31 mouse cellular contexts compared by ENCODE assay signal in the genomic region with DNA sequence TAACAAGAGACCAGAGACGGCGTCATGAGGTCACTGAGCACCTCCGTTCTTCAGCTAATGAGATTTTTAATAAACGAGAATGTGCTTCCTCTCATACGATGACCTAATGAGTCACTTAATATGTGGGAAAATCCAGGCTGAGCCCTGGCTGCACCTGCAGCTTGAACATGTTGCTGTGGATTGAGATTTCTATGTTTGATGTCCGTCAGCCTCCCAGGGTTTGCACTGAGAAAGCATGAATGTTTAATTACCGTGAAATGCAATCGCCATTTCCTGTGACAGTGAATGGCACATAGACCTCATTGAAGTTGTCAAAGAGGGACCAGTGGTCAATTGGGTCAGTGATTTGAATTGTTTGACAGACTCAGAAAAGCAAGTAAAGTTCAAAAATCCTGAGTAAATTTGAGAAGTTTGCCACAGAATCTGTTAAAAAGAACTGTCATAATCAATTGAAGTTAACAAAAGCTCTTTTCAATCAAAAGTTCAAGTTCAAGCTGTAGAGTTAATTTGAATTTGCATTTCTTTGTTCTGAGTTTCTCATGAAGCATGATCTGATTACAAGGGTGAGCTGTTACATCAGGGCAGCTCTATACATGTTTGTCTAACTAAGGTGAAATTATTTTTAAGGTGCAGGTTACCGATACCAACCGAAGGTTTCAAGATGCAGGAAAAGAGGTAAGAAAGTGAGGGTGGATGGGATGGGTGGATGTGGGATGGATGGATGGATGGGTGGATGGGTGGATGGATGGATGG. TPM values are rescaled to one million over a fixed set of nuclear protein-coding genes. Genes with fewer than 3 reads are reported as not detected.
A peak's percentile ranks its signal among the peaks of the same experiment; 100 is the strongest.
DNase-seq lines count a peak whose midpoint lies in the region; ATAC-seq lines count a peak whose summit lies in the region.
"Had no signal": no experiment of that assay in that cellular context is flagged by ENCODE, and none has a peak within 500 bp of the region (broad histone marks: within the 10 kb centered on the region; RNA-seq: fewer than 3 reads in every experiment).

No protein-coding gene starts in this region.

- 40% methylated on average over 10 of the region's 10 CpGs for WGBS in forebrain, embryonic 12.5 days
- 64% methylated on average over 10 of the region's 10 CpGs for WGBS in forebrain, embryonic 10.5 days
- WGBS in midbrain, embryonic 13.5 days: 42% methylated on average over 10 of the region's 10 CpGs
- WGBS in midbrain, embryonic 15.5 days: 44% methylated on average over 10 of the region's 10 CpGs
- WGBS in forebrain, embryonic 14.5 days: 21% methylated on average over 10 of the region's 10 CpGs

- DNase-seq in forebrain, embryonic 10.5 days (ENCODE audit: extremely low spot score, low spot score): no peak
- peak; percentile 60 for DNase-seq in forebrain, embryonic 14.5 days (ENCODE audit: low spot score)
- no peak for DNase-seq in gastrocnemius, adult 18-20 months (ENCODE audit: low spot score)
- DNase-seq: adrenal gland, adult 2 months; adrenal gland, postnatal 36 days; cerebellum, adult 8-10 months; cerebellum, postnatal 25 days; embryo, embryonic 11 days; heart, postnatal 10 days; kidney, adult 11 months; kidney, postnatal 14 days; layer of hippocampus, adult 9-11 months; liver, embryonic 13.5 days; lung, adult 18-20 months; lung, postnatal 4 days; thymus, postnatal 4 days had no signal

- H3K4me2 ChIP-seq in forebrain, embryonic 12.5 days: no peak overlapping the region
- H3K4me2 ChIP-seq in midbrain, embryonic 13.5 days (replicated peaks): no peak overlapping the region
- H3K4me2 ChIP-seq in midbrain, embryonic 15.5 days: no peak overlapping the region
- H3K4me2 ChIP-seq in forebrain, embryonic 14.5 days (ENCODE audit: low read length): no peak overlapping the region
- H3K4me2 ChIP-seq: embryonic facial prominence, embryonic 13.5 days; heart, embryonic 13.5 days; hindbrain, embryonic 15.5 days; limb, embryonic 15.5 days; liver, embryonic 13.5 days had no signal

- no peaks in the 10 kb centered on the region for H3K36me3 ChIP-seq in forebrain, embryonic 12.5 days (replicated peaks)
- H3K36me3 ChIP-seq in forebrain, embryonic 10.5 days (replicated peaks): no peaks in the 10 kb centered on the region
- no peaks in the 10 kb centered on the region for H3K36me3 ChIP-seq in midbrain, embryonic 13.5 days
- H3K36me3 ChIP-seq in midbrain, embryonic 15.5 days (replicated peaks): no peaks in the 10 kb centered on the region
- H3K36me3 ChIP-seq in forebrain, embryonic 14.5 days (ENCODE audit: control insufficient read depth, insufficient read depth, low read length): no peaks in the 10 kb centered on the region
- H3K36me3 ChIP-seq: embryonic facial prominence, embryonic 13.5 days; hindbrain, embryonic 10.5 days; limb, embryonic 10.5 days; limb, embryonic 15.5 days had no signal

- peaks cover 4% of the 10 kb centered on the region for H3K4me1 ChIP-seq in forebrain, embryonic 12.5 days
- H3K4me1 ChIP-seq in forebrain, embryonic 10.5 days: peaks cover 19% of the 10 kb centered on the region
- H3K4me1 ChIP-seq in midbrain, embryonic 13.5 days (replicated peaks): no peaks in the 10 kb centered on the region; the same call in 1 of the 2 replicates
- H3K4me1 ChIP-seq in midbrain, embryonic 15.5 days: 0 out of 2 replicates have a peak, but pooled peaks cover 2% of the 10 kb centered on the region
- 0 out of 2 replicates have a peak, but pooled peaks cover 5% of the 10 kb centered on the region for H3K4me1 ChIP-seq in forebrain, embryonic 14.5 days (ENCODE audit: control insufficient read depth, insufficient read depth, low read length)
- H3K4me1 ChIP-seq: embryonic facial prominence, embryonic 13.5 days; hindbrain, embryonic 15.5 days; limb, embryonic 10.5 days; limb, embryonic 15.5 days had no signal

- H3K9ac ChIP-seq in forebrain, embryonic 12.5 days: no peak overlapping the region
- H3K9ac ChIP-seq in midbrain, embryonic 13.5 days (replicated peaks): no peak overlapping the region
- no peak overlapping the region for H3K9ac ChIP-seq in midbrain, embryonic 15.5 days
- H3K9ac ChIP-seq in forebrain, embryonic 14.5 days (ENCODE audit: low read length): no peak overlapping the region
- H3K9ac ChIP-seq: embryonic facial prominence, embryonic 13.5 days; heart, embryonic 13.5 days; hindbrain, embryonic 15.5 days; limb, embryonic 15.5 days; liver, embryonic 13.5 days had no signal

- ATAC-seq in forebrain, embryonic 12.5 days (ENCODE audit: low FRiP score): peak; percentile 59
- ATAC-seq in midbrain, embryonic 13.5 days: 0 out of 2 replicates have a peak, but pooled peaks have one; percentile 40
- ATAC-seq in midbrain, embryonic 15.5 days (replicated peaks): no peak
- ATAC-seq in forebrain, embryonic 14.5 days: peak; percentile 65
- ATAC-seq in cerebellum, adult (ENCODE audit: insufficient number of reproducible peaks, low FRiP score, low TSS enrichment): no peak
- ATAC-seq: CD4-positive, CD25-positive, alpha-beta regulatory T cell, adult 4 months; inflammation-experienced regulatory T-cells, adult 6 months; lung, postnatal 0 days had no signal

- peaks cover 13% of the 10 kb centered on the region; the same call in 1 of the 2 replicates for H3K27me3 ChIP-seq in forebrain, embryonic 12.5 days
- peaks cover 30% of the 10 kb centered on the region for H3K27me3 ChIP-seq in forebrain, embryonic 10.5 days (ENCODE audit: poor library complexity, severe bottlenecking)
- 0 out of 2 replicates have a peak, but pooled peaks cover 6% of the 10 kb centered on the region for H3K27me3 ChIP-seq in midbrain, embryonic 13.5 days
- H3K27me3 ChIP-seq in midbrain, embryonic 15.5 days (replicated peaks): no peaks in the 10 kb centered on the region
- H3K27me3 ChIP-seq in forebrain, embryonic 14.5 days (replicated peaks; ENCODE audit: control insufficient read depth, insufficient read depth, low read length): no peaks in the 10 kb centered on the region
- H3K27me3 ChIP-seq: embryonic facial prominence, embryonic 13.5 days; heart, embryonic 13.5 days; hindbrain, embryonic 15.5 days; limb, embryonic 15.5 days; liver, embryonic 13.5 days; megakaryocyte, embryonic 14.5 days had no signal

- no peak overlapping the region for H3K4me3 ChIP-seq in forebrain, embryonic 12.5 days (replicated peaks)
- H3K4me3 ChIP-seq in forebrain, embryonic 10.5 days: no peak overlapping the region
- no peak overlapping the region for H3K4me3 ChIP-seq in midbrain, embryonic 13.5 days (replicated peaks)
- no peak overlapping the region for H3K4me3 ChIP-seq in midbrain, embryonic 15.5 days
- no peak overlapping the region for H3K4me3 ChIP-seq in forebrain, embryonic 14.5 days (ENCODE audit: low read depth, low read length)
- H3K4me3 ChIP-seq: embryonic facial prominence, embryonic 13.5 days; erythroblast, embryonic 14.5 days; heart, embryonic 13.5 days; hindbrain, embryonic 10.5 days; hindbrain, embryonic 15.5 days; limb, embryonic 10.5 days; limb, embryonic 15.5 days; liver, embryonic 13.5 days; megakaryocyte, embryonic 14.5 days had no signal

- H3K9me3 ChIP-seq in forebrain, embryonic 12.5 days: no peaks in the 10 kb centered on the region
- H3K9me3 ChIP-seq in forebrain, embryonic 10.5 days: no peaks in the 10 kb centered on the region
- no peaks in the 10 kb centered on the region for H3K9me3 ChIP-seq in midbrain, embryonic 13.5 days
- H3K9me3 ChIP-seq in midbrain, embryonic 15.5 days: no peaks in the 10 kb centered on the region
- no peaks in the 10 kb centered on the region for H3K9me3 ChIP-seq in forebrain, embryonic 14.5 days (replicated peaks; ENCODE audit: control insufficient read depth, low read length)
- H3K9me3 ChIP-seq: embryonic facial prominence, embryonic 13.5 days; heart, embryonic 13.5 days; hindbrain, embryonic 10.5 days; hindbrain, embryonic 15.5 days; limb, embryonic 10.5 days; limb, embryonic 15.5 days; liver, embryonic 13.5 days; megakaryocyte, embryonic 14.5 days had no signal

- no peak overlapping the region for H3K27ac ChIP-seq in forebrain, embryonic 12.5 days
- no peak overlapping the region for H3K27ac ChIP-seq in forebrain, embryonic 10.5 days
- H3K27ac ChIP-seq in midbrain, embryonic 13.5 days: no peak overlapping the region
- H3K27ac ChIP-seq in midbrain, embryonic 15.5 days: no peak overlapping the region
- H3K27ac ChIP-seq in forebrain, embryonic 14.5 days (ENCODE audit: low read depth, low read length): no peak overlapping the region
- H3K27ac ChIP-seq: embryonic facial prominence, embryonic 13.5 days; heart, embryonic 13.5 days; hindbrain, embryonic 10.5 days; hindbrain, embryonic 15.5 days; limb, embryonic 10.5 days; limb, embryonic 15.5 days; liver, embryonic 13.5 days had no signal

RNA-seq across cellular contexts. Expression of a gene that starts 20.9 kb away (rescaled TPM):
- polyA plus RNA-seq in forebrain, embryonic 12.5 days (2016; fragmentation: Nextera tagmentation; extraction: Ambion mirVana): 9.7 and 11.4 TPM in 2 replicates
- polyA plus RNA-seq in forebrain, embryonic 10.5 days (2016; fragmentation: Nextera tagmentation; extraction: Ambion mirVana): 9.3 and 9.6 TPM in 2 replicates
- 12.6 and 13.0 TPM in 2 replicates for polyA plus RNA-seq in midbrain, embryonic 13.5 days (2015; fragmentation: Nextera tagmentation; extraction: Ambion mirVana)
- 19.6 and 22.1 TPM in 2 replicates for polyA plus RNA-seq in midbrain, embryonic 15.5 days (2015; fragmentation: Nextera tagmentation; extraction: Ambion mirVana)
- polyA plus RNA-seq in forebrain, embryonic 14.5 days (2014; fragmentation: Nextera tagmentation; extraction: Ambion mirVana): 23.2 and 29.9 TPM in 2 replicates
- total RNA-seq in gastrocnemius, adult 18-20 months (2021): 10 to 100 TPM; 55.6 to 59.9 TPM

Comparison
In these comparisons a context has a peak if more than half of its experiments do, and no peak if none do; other contexts are left out.
1. ATAC-seq: peak in forebrain, embryonic 12.5 days (single experiment), midbrain, embryonic 13.5 days (single experiment) and forebrain, embryonic 14.5 days (single experiment); none in midbrain, embryonic 15.5 days (single experiment) and cerebellum, adult (single experiment).